Mouse (Mus musculus) ES-Bruce4 (cell line): ENCODE results near the gene Slc7a10. TPM values are rescaled to one million over a fixed set of nuclear protein-coding genes. Genes with fewer than 3 reads are reported as not detected.

Source experiments
- H3K27ac ChIP-seq: 2 replicates; pipeline ENCODE4 v1.5.1; 2012; ENCODE audit warnings: low read length, inconsistent platforms; ENCODE audit not compliant: insufficient read depth
- H3K27me3 ChIP-seq: 2 replicates; pipeline ENCODE4 v1.6.1; 2012; ENCODE audit warnings: mild to moderate bottlenecking, low read length, inconsistent platforms; ENCODE audit not compliant: control insufficient read depth, poor library complexity, insufficient read depth, severe bottlenecking
- H3K36me3 ChIP-seq: 2 replicates; pipeline ENCODE4 v1.6.1; 2012; ENCODE audit warnings: inconsistent platforms, mild to moderate bottlenecking, low read length, moderate library complexity; ENCODE audit not compliant: control insufficient read depth, poor library complexity, insufficient read depth, severe bottlenecking
- H3K4me1 ChIP-seq: one replicate; pipeline ENCODE4 v1.8.1; 2011; ENCODE audit warnings: low read length; ENCODE audit not compliant: control insufficient read depth, insufficient read depth
- H3K4me3 ChIP-seq: 2 replicates; pipeline ENCODE4 v1.5.1; 2011; ENCODE audit warnings: low read depth, mild to moderate bottlenecking, low read length
- H3K9ac ChIP-seq: 2 replicates; pipeline ENCODE4 v1.6.1; 2012; ENCODE audit warnings: low read depth, mild to moderate bottlenecking, inconsistent platforms; ENCODE audit not compliant: poor library complexity, severe bottlenecking
- H3K9me3 ChIP-seq: replicated peaks from 2 replicates; pipeline ENCODE4 v1.6.1; 2012; ENCODE audit warnings: mild to moderate bottlenecking, low read length, inconsistent platforms; ENCODE audit not compliant: control insufficient read depth, poor library complexity, insufficient read depth, severe bottlenecking
- CTCF ChIP-seq: IDR thresholded peaks from one replicate; pipeline ENCODE4 v1.8.1; 2011; ENCODE audit warnings: low read depth, low read length
- EP300 ChIP-seq: IDR thresholded peaks from 2 replicates; pipeline ENCODE4 v1.6.1; 2011; ENCODE audit warnings: low read depth, low read length; ENCODE audit not compliant: insufficient read depth
- POLR2A ChIP-seq: IDR thresholded peaks from one replicate; pipeline ENCODE4 v1.8.1; 2011; ENCODE audit warnings: low read length; ENCODE audit not compliant: insufficient read depth
- polyA plus RNA-seq: library from polyadenylated mRNA; stranded (reverse); fragments of >200 nt; gene quantifications from 2 replicates; pipeline ENCODE4 v1.2.4, GENCODE M21; 2011; ENCODE audit warnings: low read depth; ENCODE audit not compliant: missing spikeins, insufficient read depth, insufficient read length

Slc7a10 gene
- polyA plus RNA-seq, 1 experiment = not detected

DNA sequence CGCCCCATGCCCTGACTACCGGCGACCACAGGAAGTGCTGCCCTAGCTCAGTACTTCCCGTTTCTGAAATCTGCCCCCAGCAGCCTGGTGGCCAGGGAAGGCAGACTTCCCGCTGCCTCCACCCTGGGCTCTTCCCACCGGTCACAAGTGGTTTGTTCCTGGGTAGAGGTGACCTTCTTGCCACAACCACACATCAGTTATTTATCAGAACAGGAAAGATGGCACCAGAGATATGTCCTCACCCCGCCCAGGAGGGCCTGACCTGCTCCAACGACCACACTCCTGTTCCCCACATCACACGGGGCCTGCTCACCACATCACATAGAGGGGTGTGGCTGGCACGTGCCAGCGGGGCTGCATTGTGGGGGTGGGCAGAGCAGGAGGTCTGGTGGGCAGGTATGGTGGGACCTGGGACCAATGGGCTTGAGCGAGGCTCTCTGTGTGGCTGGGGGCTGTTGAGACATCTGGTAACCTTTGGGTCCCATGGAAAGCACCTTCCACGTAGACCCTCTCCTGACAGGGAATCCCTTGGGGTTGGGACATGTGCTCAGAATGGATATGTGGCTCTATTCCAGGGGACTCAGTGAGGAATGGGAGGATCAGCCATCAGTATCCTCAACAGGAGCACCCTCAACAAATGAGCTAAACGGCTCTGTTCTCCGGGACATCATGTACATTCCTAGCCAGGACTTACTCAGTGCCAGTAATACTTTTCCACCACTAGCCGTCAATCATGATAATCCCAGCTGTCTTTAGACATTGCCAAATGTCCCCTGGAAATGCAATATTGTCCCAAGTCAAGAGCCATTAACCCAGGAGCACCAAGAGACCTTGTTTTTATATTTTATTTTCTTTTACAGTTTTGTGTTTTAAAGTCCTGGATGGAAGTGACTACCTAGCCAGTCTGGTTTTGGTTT lies 29.4 kb upstream of the Slc7a10 start:
- Histone ChIP-seq H3K36me3 (no peaks in the 10 kb centered on the region), H3K9me3 (no peaks in the 10 kb centered on the region; the same call in 1 of the 2 replicates), H3K4me1 (no peaks in the 10 kb centered on the region), H3K4me3 (no peak overlapping the region), H3K27ac (no peak overlapping the region), H3K27me3 (no peaks in the 10 kb centered on the region), H3K9ac (no peak overlapping the region)
- TF ChIP-seq POLR2A (no peak), CTCF (no peak), EP300 (no peak)

DNA sequence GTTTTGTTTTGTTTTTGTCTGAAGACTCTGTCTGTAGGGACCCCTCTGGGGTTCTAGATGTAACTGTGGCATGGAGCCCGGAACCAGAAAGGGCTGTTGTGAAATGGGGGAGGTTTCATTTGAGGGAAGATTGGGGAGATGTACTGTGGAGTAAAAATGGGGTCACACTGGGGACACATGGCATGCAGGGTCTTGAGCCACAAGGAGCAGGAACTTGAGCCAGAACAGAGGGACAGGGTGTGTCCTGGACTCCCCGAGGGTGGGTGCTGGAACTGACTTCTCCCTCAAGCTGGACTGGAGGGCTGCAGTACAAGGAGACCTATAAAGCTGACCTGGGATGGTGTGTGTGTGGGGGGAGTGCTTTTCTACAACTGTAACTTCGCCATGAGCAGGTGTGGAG lies 28.7 kb upstream of the Slc7a10 start:
- Histone ChIP-seq H3K36me3 (no peaks in the 10 kb centered on the region), H3K27me3 (no peaks in the 10 kb centered on the region), H3K9me3 (no peaks in the 10 kb centered on the region; the same call in 1 of the 2 replicates), H3K9ac (no peak overlapping the region), H3K4me3 (no peak overlapping the region), H3K4me1 (no peaks in the 10 kb centered on the region), H3K27ac (no peak overlapping the region)
- TF ChIP-seq POLR2A (no peak), EP300 (no peak), CTCF (no peak)

DNA sequence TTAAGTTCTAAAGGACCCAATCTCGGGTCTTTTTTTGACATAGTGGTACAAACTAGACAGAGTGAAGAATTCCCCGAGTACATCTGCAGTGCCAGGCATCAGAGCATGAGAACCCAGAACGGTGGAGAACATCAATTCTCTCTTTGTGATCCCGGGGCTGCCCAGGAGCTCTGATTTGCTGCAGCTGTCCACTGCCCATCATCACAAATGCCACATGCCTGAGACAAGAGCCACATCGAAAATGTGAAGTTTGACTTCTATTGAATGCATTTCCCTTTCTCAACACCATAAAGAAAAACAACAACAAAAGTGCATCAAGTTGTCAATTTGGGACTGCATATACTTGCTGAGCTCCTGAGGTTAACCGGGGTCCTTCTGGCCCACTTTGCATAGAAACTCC lies 23.7 kb upstream of the Slc7a10 start:
- Histone ChIP-seq H3K4me1 (no peaks in the 10 kb centered on the region), H3K27ac (no peak overlapping the region), H3K9ac (no peak overlapping the region), H3K36me3 (no peaks in the 10 kb centered on the region), H3K4me3 (no peak overlapping the region), H3K9me3 (no peaks in the 10 kb centered on the region; the same call in 1 of the 2 replicates), H3K27me3 (no peaks in the 10 kb centered on the region)
- TF ChIP-seq CTCF = no peak
- TF ChIP-seq EP300 = no peak
- TF ChIP-seq POLR2A = no peak

DNA sequence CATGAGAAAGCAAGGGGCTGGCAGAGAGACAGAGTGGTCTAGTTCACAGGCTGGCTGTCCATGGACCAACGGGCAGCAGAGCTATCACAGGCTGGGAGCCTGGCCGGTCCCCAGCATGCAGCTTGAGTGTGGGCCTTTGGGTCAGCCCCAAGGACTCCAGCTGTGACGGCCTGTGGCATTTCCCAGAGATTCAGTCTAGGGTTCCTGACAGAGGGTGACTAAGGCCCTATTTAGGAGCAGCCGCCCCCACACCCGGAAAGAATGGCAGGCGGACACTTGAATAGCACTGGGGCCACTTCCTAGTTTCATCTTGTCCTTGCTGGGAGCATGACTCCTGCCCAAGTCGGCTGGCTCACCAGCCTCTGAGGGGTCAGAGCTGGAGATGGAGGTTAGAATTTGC lies 22.6 kb upstream of the Slc7a10 start:
- H3K4me1 ChIP-seq = no peaks in the 10 kb centered on the region
- H3K9ac ChIP-seq = no peak overlapping the region
- TF ChIP-seq CTCF (no peak), POLR2A (no peak), EP300 (no peak)
- no peak overlapping the region for H3K27ac ChIP-seq
- H3K4me3 ChIP-seq = no peak overlapping the region
- no peaks in the 10 kb centered on the region for H3K27me3 ChIP-seq
- H3K36me3 ChIP-seq = no peaks in the 10 kb centered on the region
- H3K9me3 ChIP-seq = no peaks in the 10 kb centered on the region; the same call in 1 of the 2 replicates

DNA sequence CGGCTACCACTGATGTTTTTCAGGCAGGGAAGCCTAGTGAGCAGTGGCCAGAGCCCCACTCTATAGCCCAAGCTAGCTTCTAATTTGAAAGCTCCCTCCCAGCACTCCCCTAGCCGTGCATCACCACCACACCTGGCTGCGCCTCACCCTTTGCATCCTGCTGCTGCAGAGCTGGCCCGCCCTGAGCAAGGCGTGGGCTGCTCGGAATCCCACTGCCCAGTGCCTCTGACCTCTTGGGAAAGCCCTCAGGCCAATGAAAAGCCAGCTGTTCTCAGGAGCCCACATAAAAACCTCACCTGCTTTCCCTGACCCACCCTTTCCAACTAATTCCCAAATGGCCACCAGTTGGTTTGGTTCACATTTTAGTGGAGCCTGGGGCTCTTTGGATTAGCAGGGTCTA lies 22.1 kb upstream of the Slc7a10 start:
- TF ChIP-seq CTCF = no peak
- no peak for TF ChIP-seq POLR2A
- Histone ChIP-seq H3K27ac (no peak overlapping the region), H3K4me1 (no peaks in the 10 kb centered on the region), H3K4me3 (no peak overlapping the region), H3K27me3 (no peaks in the 10 kb centered on the region), H3K9ac (no peak overlapping the region), H3K36me3 (no peaks in the 10 kb centered on the region), H3K9me3 (no peaks in the 10 kb centered on the region; the same call in 1 of the 2 replicates)

DNA sequence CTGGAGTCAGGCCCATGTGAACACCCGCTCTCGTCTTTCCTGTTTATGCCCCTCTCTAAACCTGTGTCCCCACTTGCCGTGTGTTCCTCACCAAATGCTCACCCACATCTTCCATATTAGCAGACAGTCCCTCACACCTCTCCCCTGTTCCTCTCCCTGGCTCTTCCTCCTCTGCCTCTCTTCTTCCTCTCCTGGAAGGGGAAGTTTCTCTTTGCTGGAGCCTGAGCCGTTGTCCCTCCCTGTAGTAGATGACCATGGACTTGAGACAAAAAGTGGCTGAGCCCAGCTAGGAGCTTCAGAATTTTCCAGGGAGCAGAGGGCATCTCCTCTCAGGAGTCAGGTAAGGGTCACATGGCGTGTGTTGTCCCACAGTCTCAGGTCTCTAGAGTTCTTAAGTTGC lies 19.2 kb upstream of the Slc7a10 start:
- no peaks in the 10 kb centered on the region for H3K36me3 ChIP-seq
- no peak overlapping the region for H3K27ac ChIP-seq
- peaks cover 3% of the 10 kb centered on the region for H3K4me1 ChIP-seq
- H3K9me3 ChIP-seq = no peaks in the 10 kb centered on the region
- no peak for TF ChIP-seq POLR2A
- no peak for TF ChIP-seq CTCF
- no peak for TF ChIP-seq EP300
- H3K27me3 ChIP-seq = no peaks in the 10 kb centered on the region
- H3K9ac ChIP-seq = no peak overlapping the region
- no peak overlapping the region for H3K4me3 ChIP-seq
